Mouse (Mus musculus) intestine, embryonic 14.5 days (tissue): Measurements from ENCODE around the gene Efr3b. TPM values are rescaled to one million over a fixed set of nuclear protein-coding genes. Genes with fewer than 3 reads are reported as not detected.

ENCODE experiments used
- ATAC-seq: fragments of 200-750 bp; cut with Nextera tagmentation; replicated peaks from 2 replicates; pipeline ENCODE4 v1.8.0; 2017; ENCODE audit warnings: low read depth, moderate number of reproducible peaks, moderate TSS enrichment, moderate library complexity; ENCODE audit not compliant: low FRiP score, low TSS enrichment
- DNase-seq: peaks from one replicate; pipeline ENCODE4 v3.0.0-alpha.2; 2018; ENCODE audit warnings: low spot score
- H3K27ac ChIP-seq: fragments of 300-500 bp; sonication (generic); 2 replicates; pipeline ENCODE4 v1.5.1; 2014; ENCODE audit warnings: low read depth, mild to moderate bottlenecking, control low read depth
- H3K27me3 ChIP-seq: fragments of 300-500 bp; sonication (generic); replicated peaks from 2 replicates; pipeline ENCODE4 v1.6.1; 2014; ENCODE audit warnings: low read length, control low read depth; ENCODE audit not compliant: control insufficient read depth, insufficient read depth
- H3K36me3 ChIP-seq: fragments of 300-500 bp; sonication (generic); 2 replicates; pipeline ENCODE4 v1.6.1; 2014; ENCODE audit warnings: low read length, control low read depth; ENCODE audit not compliant: control insufficient read depth, insufficient read depth
- H3K4me1 ChIP-seq: fragments of 300-500 bp; sonication (generic); replicated peaks from 2 replicates; pipeline ENCODE4 v1.6.1; 2014; ENCODE audit warnings: low read length, control low read depth, mixed read lengths; ENCODE audit not compliant: control insufficient read depth, insufficient read depth
- H3K4me2 ChIP-seq: fragments of 300-500 bp; sonication (generic); 2 replicates; pipeline ENCODE4 v1.6.1; 2014; ENCODE audit warnings: low read length
- H3K4me3 ChIP-seq: fragments of 300-500 bp; sonication (generic); 2 replicates; pipeline ENCODE4 v1.5.1; 2014; ENCODE audit warnings: low read depth, low read length, control low read depth, mixed read lengths
- H3K9ac ChIP-seq: fragments of 300-500 bp; sonication (generic); 2 replicates; pipeline ENCODE4 v1.6.1; 2014; ENCODE audit warnings: mild to moderate bottlenecking, low read length
- H3K9me3 ChIP-seq: fragments of 300-500 bp; sonication (generic); 2 replicates; pipeline ENCODE4 v1.6.1; 2016; ENCODE audit warnings: low read length, control low read depth; ENCODE audit not compliant: control insufficient read depth
- WGBS: fragments of 180-500 bp; shearing (Covaris S2); extraction: QIAGEN DNeasy Blood & Tissue Kit; methylation state at CpG from one replicate; pipeline ENCODE4 v1.1.7; 2014; 5-methylcytosine and 5-hydroxymethylcytosine counted together
- polyA plus RNA-seq: library from polyadenylated mRNA; unstranded; fragments of >200 nt; fragmentation: Nextera tagmentation; extraction: Ambion mirVana; gene quantifications from 2 replicates; pipeline ENCODE4 v1.2.1, GENCODE M21; 2014

Gene Efr3b
- polyA plus RNA-seq, 1 experiment from 2014 or later = 3.2 TPM

GRCm38 (mm10) chr12:4007766-4008165, 30.9 kb downstream of the Efr3b start:
- no peaks in the 10 kb centered on the region for H3K27me3 ChIP-seq
- H3K4me3 ChIP-seq = no peak overlapping the region
- WGBS = 35% methylated on average over 4 of the region's 4 CpGs
- DNase-seq (no peak), ATAC-seq (0 out of 2 replicates have a peak, but pooled peaks have one; percentile 50)
- H3K9me3 ChIP-seq = no peaks in the 10 kb centered on the region
- no peak overlapping the region for H3K9ac ChIP-seq
- H3K27ac ChIP-seq = peak overlapping the region; percentile 51; the same call in 1 of the 2 replicates
- peaks cover 13% of the 10 kb centered on the region for H3K4me1 ChIP-seq
- H3K36me3 ChIP-seq = no peaks in the 10 kb centered on the region
- no peak overlapping the region for H3K4me2 ChIP-seq

DNA sequence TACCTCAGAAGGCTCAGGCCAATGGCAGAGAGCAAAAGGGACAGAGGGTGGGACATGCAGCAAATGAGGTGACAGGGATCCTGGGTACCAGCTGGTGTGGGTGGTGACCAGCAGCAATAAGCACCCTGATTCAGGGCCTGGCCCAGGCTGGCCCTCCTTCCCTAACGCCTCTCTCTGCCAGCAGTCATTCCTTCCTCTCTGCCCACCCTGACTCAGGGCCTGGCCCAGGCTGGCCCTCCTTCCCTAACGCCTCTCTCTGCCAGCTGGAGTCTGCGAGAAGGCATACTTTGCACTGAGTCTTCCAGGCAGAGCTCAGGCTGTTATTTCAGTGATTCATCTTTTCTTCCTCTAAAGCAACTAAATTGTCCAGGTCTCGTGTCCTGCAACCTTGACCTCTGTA, 31.5 kb downstream of the Efr3b start:
- DNase-seq = no peak
- Histone ChIP-seq H3K9ac (no peak overlapping the region), H3K4me2 (no peak overlapping the region), H3K27me3 (no peaks in the 10 kb centered on the region), H3K36me3 (no peaks in the 10 kb centered on the region), H3K4me3 (no peak overlapping the region), H3K27ac (peak overlapping the region; percentile 51; the same call in 1 of the 2 replicates), H3K9me3 (no peaks in the 10 kb centered on the region), H3K4me1 (peaks cover 13% of the 10 kb centered on the region)
- 53% methylated on average over 4 of the region's 4 CpGs for WGBS
- no peak for ATAC-seq

DNA sequence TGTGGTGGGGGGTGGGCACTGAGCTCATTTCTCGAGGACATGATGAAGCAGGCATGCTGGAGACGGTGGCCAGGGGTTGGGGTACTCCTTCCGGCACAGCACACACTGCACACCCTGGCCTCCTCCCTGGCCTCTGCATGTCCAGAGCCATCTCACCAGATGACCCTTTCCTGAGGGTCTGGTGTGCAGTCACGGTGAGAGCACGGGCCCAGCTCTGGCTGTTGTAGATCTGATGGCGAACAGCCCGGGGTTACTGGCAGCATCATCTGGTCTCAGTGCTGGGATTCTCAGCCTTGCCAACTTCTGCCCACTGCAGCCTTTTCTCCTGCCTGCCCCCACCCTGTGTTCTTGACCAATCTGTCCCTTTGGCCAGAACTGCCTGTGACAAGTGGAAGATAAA, 32.6 kb downstream of the Efr3b start:
- ATAC-seq (no peak), DNase-seq (no peak)
- 75% methylated on average over 7 of the region's 7 CpGs for WGBS
- Histone ChIP-seq H3K36me3 (no peaks in the 10 kb centered on the region), H3K27me3 (no peaks in the 10 kb centered on the region), H3K4me2 (no peak overlapping the region), H3K9ac (no peak overlapping the region), H3K9me3 (no peaks in the 10 kb centered on the region), H3K4me3 (no peak overlapping the region), H3K27ac (no peak overlapping the region), H3K4me1 (peaks cover 13% of the 10 kb centered on the region)

DNA sequence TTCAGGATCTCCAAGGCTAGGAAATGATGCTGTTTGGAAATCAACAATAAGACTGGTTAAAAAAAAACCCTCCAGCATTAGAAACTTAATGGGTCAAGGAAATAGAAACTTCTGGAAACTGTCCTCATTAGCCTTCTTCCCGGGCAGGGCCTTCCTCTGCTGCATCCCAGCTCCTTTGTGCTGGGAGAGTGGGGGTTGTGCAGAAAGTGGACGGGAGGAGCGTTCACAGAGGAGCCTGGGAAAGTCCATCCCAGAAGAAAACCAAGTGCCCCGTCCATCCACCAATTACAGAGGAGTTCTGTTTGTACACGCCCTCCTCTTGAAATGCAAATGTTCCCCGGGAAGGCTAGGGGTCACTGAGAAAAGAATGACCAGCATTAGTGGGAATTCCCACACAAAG, 34.1 kb downstream of the Efr3b start:
- no peaks in the 10 kb centered on the region for H3K9me3 ChIP-seq
- no peaks in the 10 kb centered on the region for H3K36me3 ChIP-seq
- no peak overlapping the region for H3K9ac ChIP-seq
- H3K4me2 ChIP-seq = no peak overlapping the region
- ATAC-seq (no peak), DNase-seq (no peak)
- no peak overlapping the region for H3K27ac ChIP-seq
- H3K4me1 ChIP-seq = peaks cover 13% of the 10 kb centered on the region
- no peak overlapping the region for H3K4me3 ChIP-seq
- no peaks in the 10 kb centered on the region for H3K27me3 ChIP-seq
- WGBS = 36% methylated on average over 6 of the region's 6 CpGs

DNA sequence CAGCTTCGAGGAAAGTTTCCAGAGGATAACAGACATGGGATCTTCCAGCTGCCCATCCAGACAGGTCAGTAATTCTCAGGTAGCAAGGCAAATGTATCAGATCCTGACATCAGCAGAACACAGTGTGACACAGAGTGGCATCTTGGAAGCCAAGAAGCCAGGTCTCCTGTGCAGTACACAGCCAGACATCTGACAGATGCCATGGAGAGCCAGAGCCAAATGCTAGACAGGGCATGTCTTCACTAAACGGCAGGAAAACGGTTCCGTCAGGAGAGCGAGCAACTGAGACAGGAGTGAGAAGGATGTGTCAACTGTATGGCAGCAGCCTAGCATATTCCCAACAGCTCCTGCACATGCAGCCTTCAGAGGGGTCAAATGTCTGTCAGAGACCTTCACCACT, 38.3 kb downstream of the Efr3b start:
- H3K9me3 ChIP-seq = no peaks in the 10 kb centered on the region
- ATAC-seq = no peak
- no peak overlapping the region for H3K9ac ChIP-seq
- 92% methylated on average over 5 of the region's 5 CpGs for WGBS
- no peak overlapping the region for H3K4me2 ChIP-seq
- no peak overlapping the region for H3K27ac ChIP-seq
- DNase-seq = no peak
- H3K4me1 ChIP-seq = no peaks in the 10 kb centered on the region
- H3K27me3 ChIP-seq = no peaks in the 10 kb centered on the region
- no peaks in the 10 kb centered on the region for H3K36me3 ChIP-seq
- no peak overlapping the region for H3K4me3 ChIP-seq

DNA sequence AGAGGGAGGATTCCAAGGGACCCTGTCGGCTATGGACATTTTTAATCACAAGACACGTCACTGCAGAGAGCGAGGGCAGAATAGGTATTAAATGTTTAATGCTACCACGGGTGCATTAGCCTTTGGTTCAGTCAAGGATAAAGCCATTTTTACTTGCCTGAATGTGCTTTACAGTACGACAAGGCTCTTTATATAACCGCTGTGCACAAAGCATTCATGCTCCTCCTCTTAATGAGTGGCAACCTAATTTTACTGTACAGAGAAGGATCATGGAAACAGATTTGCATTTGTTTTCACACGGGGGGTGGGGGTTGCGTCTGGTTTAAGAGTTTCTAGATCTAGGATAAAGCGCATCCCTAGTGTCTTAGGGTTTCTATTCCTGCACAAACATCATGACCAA, 42.0 kb downstream of the Efr3b start:
- Histone ChIP-seq H3K4me2 (no peak overlapping the region), H3K9ac (no peak overlapping the region), H3K27me3 (no peaks in the 10 kb centered on the region), H3K9me3 (no peaks in the 10 kb centered on the region), H3K4me1 (no peaks in the 10 kb centered on the region), H3K4me3 (no peak overlapping the region), H3K36me3 (no peaks in the 10 kb centered on the region), H3K27ac (no peak overlapping the region)
- 86% methylated on average over 9 of the region's 9 CpGs for WGBS
- no peak for ATAC-seq
- DNase-seq = no peak

DNA sequence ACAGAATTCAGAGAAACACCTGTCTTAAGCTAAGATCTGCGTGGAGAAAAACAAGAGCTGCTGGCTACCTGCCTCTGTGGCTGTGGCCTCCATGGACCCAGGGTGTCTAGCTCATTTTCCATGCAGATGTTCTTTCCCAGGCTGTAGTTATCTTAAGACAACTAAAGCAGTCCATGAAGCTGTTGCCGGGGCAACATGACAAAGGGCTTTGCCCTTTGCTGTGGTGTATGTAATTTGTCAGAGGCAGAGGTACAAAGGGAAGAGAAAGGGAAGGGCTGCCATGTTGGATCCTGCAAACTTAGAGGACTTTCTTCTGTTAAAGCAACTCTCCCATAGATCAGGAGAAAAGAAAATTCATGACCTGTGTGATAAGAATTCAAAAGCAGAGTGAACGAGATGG, 47.7 kb downstream of the Efr3b start:
- ATAC-seq (no peak), DNase-seq (no peak)
- no peaks in the 10 kb centered on the region for H3K27me3 ChIP-seq
- no peak overlapping the region for H3K4me2 ChIP-seq
- no peak overlapping the region for H3K27ac ChIP-seq
- H3K4me1 ChIP-seq = 0 out of 2 replicates have a peak, but pooled peaks cover 3% of the 10 kb centered on the region
- no peak overlapping the region for H3K4me3 ChIP-seq
- no peak overlapping the region for H3K9ac ChIP-seq
- no peaks in the 10 kb centered on the region for H3K36me3 ChIP-seq
- WGBS = 85% methylated on average over 3 of the region's 3 CpGs
- no peaks in the 10 kb centered on the region for H3K9me3 ChIP-seq

DNA sequence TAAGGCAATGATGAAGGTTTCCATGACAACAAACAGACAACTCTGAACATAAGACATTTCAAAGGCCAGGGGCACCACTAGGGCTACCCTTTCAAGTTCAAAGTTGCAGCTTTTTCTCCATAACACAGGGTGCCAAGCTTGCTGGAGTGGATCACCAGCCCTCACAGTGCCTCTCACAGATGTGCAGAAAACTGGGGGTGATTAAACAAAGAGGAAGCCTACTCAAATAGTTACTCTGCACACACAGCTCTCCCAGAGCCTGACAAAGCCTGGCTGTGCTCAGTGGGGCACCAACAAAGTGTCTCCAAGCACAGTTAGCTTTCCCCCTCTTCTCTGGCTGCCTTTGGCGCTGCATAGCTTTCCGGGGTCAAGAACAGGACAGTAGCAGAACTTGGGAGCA, 48.8 kb downstream of the Efr3b start:
- H3K4me2 ChIP-seq = no peak overlapping the region
- no peak for ATAC-seq
- 0 out of 2 replicates have a peak, but pooled peaks cover 3% of the 10 kb centered on the region for H3K4me1 ChIP-seq
- no peaks in the 10 kb centered on the region for H3K27me3 ChIP-seq
- H3K36me3 ChIP-seq = no peaks in the 10 kb centered on the region
- H3K9ac ChIP-seq = no peak overlapping the region
- no peak for DNase-seq
- no peak overlapping the region for H3K27ac ChIP-seq
- no peaks in the 10 kb centered on the region for H3K9me3 ChIP-seq
- H3K4me3 ChIP-seq = no peak overlapping the region
- 45% methylated on average over 2 of the region's 2 CpGs for WGBS

DNA sequence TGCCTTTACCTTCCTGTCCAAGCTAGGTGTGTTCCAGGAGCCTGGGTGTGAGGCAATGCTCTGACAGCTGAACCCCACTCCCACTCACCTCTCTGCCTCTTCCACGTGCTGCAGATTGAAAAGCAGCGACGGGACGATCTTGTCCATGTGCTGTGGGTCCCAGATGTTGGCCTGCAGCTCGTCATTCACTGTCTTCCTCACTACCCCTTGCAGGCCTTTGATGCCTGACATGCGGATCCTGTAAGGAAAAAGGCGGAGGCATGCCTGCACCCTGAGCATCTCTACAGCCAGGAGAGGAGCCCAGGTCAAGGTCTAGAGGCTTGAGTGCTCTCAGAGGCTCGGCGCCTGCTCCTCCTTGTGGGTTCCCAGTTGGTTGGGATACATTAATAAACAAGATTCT, 54.3 kb downstream of the Efr3b start:
- Histone ChIP-seq H3K27me3 (no peaks in the 10 kb centered on the region), H3K4me2 (no peak overlapping the region), H3K4me1 (peaks cover 13% of the 10 kb centered on the region; the same call in 1 of the 2 replicates), H3K9me3 (no peaks in the 10 kb centered on the region), H3K9ac (no peak overlapping the region), H3K36me3 (no peaks in the 10 kb centered on the region), H3K27ac (no peak overlapping the region), H3K4me3 (no peak overlapping the region)
- DNase-seq = no peak
- ATAC-seq = no peak
- WGBS = 57% methylated on average over 9 of the region's 9 CpGs
